Mouse (Mus musculus): Measurements from ENCODE around the gene Dhfr. TPM values are rescaled to one million over a fixed set of nuclear protein-coding genes. Genes with fewer than 3 reads are reported as not detected.

The Dhfr gene
- total and polyA plus RNA-seq, 3 experiments = 13.6 to 47.0 (median 23.8) TPM

- Histone ChIP-seq H3K4me3 (replicated peaks in 1 of 3; ENCODE audit: low read depth in 2 of 3, low read length in 2 of 3, poor library complexity in 1 of 3) (no peak overlapping the region), H3K9ac (ENCODE audit: insufficient read depth, low read depth) (no peak overlapping the region), H3K79me2 (replicated peaks; ENCODE audit: control insufficient read depth, extremely low read depth, insufficient read depth, poor library complexity, severe bottlenecking) (no peaks in the 10 kb centered on the region), H3K9me3 (replicated peaks; ENCODE audit: low read length) (no peaks in the 10 kb centered on the region), H3K4me2 (ENCODE audit: insufficient read depth, low read depth, poor library complexity, severe bottlenecking) (no peak overlapping the region), H3K36me3 (replicated peaks in 1 of 2; ENCODE audit: control insufficient read depth in 1 of 2, insufficient read depth in 1 of 2, low read length in 1 of 2) (no peaks in the 10 kb centered on the region), H3K27me3 (replicated peaks) (peaks cover 1% of the 10 kb centered on the region), H3K27ac (ENCODE audit: insufficient read depth, low read depth) (no peak overlapping the region), H3K4me1 (ENCODE audit: control insufficient read depth in 1 of 2, insufficient read depth in 2 of 2) (peaks cover 0 to 2% of the 10 kb centered on the region in 2 experiments; a peak in 1 of 4 replicates)
- no peak for TF ChIP-seq CTCF (conservative IDR thresholded peaks at IDR 0.05 in 1 of 2, IDR thresholded peaks at IDR 0.05 in 1 of 2; ENCODE audit: low read depth in 2 of 2, low read length in 2 of 2)
- in situ Hi-C loops (cut with MboI; ENCODE audit: low pct_ligation_motif_present, low pct_unique_long_range_greater_than_20kb, low sequenced_read_pairs) = no loop called here
- dilution Hi-C loops (cut with MboI; ENCODE audit: extremely low pct_ligation_motif_present, extremely low pct_unique_long_range_greater_than_20kb, low sequenced_read_pairs) = no loop called here
- DNase-seq (ENCODE audit: extremely low read depth) = no peak
Observed at GRCm38 (mm10) chr13:92402063-92402462, 47.5 kb downstream of the Dhfr start.

GRCm38 (mm10) chr13:92403496-92403895, 49.0 kb downstream of the Dhfr start:
- no peaks in the 10 kb centered on the region for H3K36me3 ChIP-seq (replicated peaks in 1 of 2; ENCODE audit: control insufficient read depth in 1 of 2, insufficient read depth in 1 of 2, low read length in 1 of 2)
- in situ Hi-C loops (cut with MboI; ENCODE audit: low pct_ligation_motif_present, low pct_unique_long_range_greater_than_20kb, low sequenced_read_pairs) = no loop called here
- no peak overlapping the region for H3K4me2 ChIP-seq (ENCODE audit: insufficient read depth, low read depth, poor library complexity, severe bottlenecking)
- no peaks in the 10 kb centered on the region for H3K9me3 ChIP-seq (replicated peaks; ENCODE audit: low read length)
- H3K9ac ChIP-seq (ENCODE audit: insufficient read depth, low read depth) = no peak overlapping the region
- peaks cover 0 to 2% of the 10 kb centered on the region in 2 experiments; a peak in 1 of 4 replicates for H3K4me1 ChIP-seq (ENCODE audit: control insufficient read depth in 1 of 2, insufficient read depth in 2 of 2)
- H3K27me3 ChIP-seq (replicated peaks) = peaks cover 1% of the 10 kb centered on the region
- H3K27ac ChIP-seq (ENCODE audit: insufficient read depth, low read depth) = no peak overlapping the region
- TF ChIP-seq SMC3 (IDR thresholded peaks at IDR 0.05; ENCODE audit: low read depth, low read length) (no peak), SIN3A (IDR thresholded peaks at IDR 0.05; ENCODE audit: low read length) (no peak), BHLHE40 (IDR thresholded peaks at IDR 0.05; ENCODE audit: low read depth, low read length) (no peak), NELFE (IDR thresholded peaks at IDR 0.05; ENCODE audit: low read depth, low read length) (no peak), POLR2A (IDR thresholded peaks at IDR 0.05; ENCODE audit: low read depth, low read length) (no peak), ZKSCAN1 (IDR thresholded peaks at IDR 0.05; ENCODE audit: borderline replicate concordance, low read depth, low read length) (no peak), EP300 (IDR thresholded peaks at IDR 0.05; ENCODE audit: low read length) (no peak), MXI1 (IDR thresholded peaks at IDR 0.05; ENCODE audit: low read depth, low read length) (no peak), MAX (IDR thresholded peaks at IDR 0.05; ENCODE audit: low read length) (no peak), PAX5 (IDR thresholded peaks at IDR 0.05; ENCODE audit: low read length) (no peak), TBP (conservative IDR thresholded peaks at IDR 0.05; ENCODE audit: low read depth, low read length) (no peak)
- H3K79me2 ChIP-seq (replicated peaks; ENCODE audit: control insufficient read depth, extremely low read depth, insufficient read depth, poor library complexity, severe bottlenecking) = no peaks in the 10 kb centered on the region
- dilution Hi-C loops (cut with MboI; ENCODE audit: extremely low pct_ligation_motif_present, extremely low pct_unique_long_range_greater_than_20kb, low sequenced_read_pairs) = no loop called here
- H3K4me3 ChIP-seq (replicated peaks in 1 of 3; ENCODE audit: low read depth in 2 of 3, low read length in 2 of 3, poor library complexity in 1 of 3) = no peak overlapping the region
- DNase-seq (ENCODE audit: extremely low read depth) = no peak

GRCm38 (mm10) chr13:92410486-92410885, 56.0 kb downstream of the Dhfr start:
- H3K4me2 ChIP-seq (ENCODE audit: insufficient read depth, low read depth, poor library complexity, severe bottlenecking) = no peak overlapping the region
- no peaks in the 10 kb centered on the region for H3K79me2 ChIP-seq (replicated peaks; ENCODE audit: control insufficient read depth, extremely low read depth, insufficient read depth, poor library complexity, severe bottlenecking)
- H3K36me3 ChIP-seq (replicated peaks in 1 of 2; ENCODE audit: control insufficient read depth in 1 of 2, insufficient read depth in 1 of 2, low read length in 1 of 2) = no peaks in the 10 kb centered on the region
- H3K4me3 ChIP-seq (replicated peaks in 1 of 3; ENCODE audit: low read depth in 2 of 3, low read length in 2 of 3, poor library complexity in 1 of 3) = no peak overlapping the region
- in situ Hi-C loops (cut with MboI; ENCODE audit: low pct_ligation_motif_present, low pct_unique_long_range_greater_than_20kb, low sequenced_read_pairs) = no loop called here
- no peaks in the 10 kb centered on the region for H3K9me3 ChIP-seq (replicated peaks; ENCODE audit: low read length)
- dilution Hi-C loops (cut with MboI; ENCODE audit: extremely low pct_ligation_motif_present, extremely low pct_unique_long_range_greater_than_20kb, low sequenced_read_pairs) = no loop called here
- DNase-seq (ENCODE audit: extremely low read depth) = no peak
- no peaks in the 10 kb centered on the region for H3K27me3 ChIP-seq (replicated peaks)
- no peaks in the 10 kb centered on the region for H3K4me1 ChIP-seq (ENCODE audit: control insufficient read depth in 1 of 2, insufficient read depth in 2 of 2)
- TF ChIP-seq ZMIZ1 (IDR thresholded peaks at IDR 0.05; ENCODE audit: low read depth, low read length) = no peak
- no peak for TF ChIP-seq SMC3 (IDR thresholded peaks at IDR 0.05; ENCODE audit: low read depth, low read length)
- TF ChIP-seq SIN3A (IDR thresholded peaks at IDR 0.05; ENCODE audit: low read length) = no peak
- no peak for TF ChIP-seq KAT2A (IDR thresholded peaks at IDR 0.05; ENCODE audit: insufficient replicate concordance, low read length)
- TF ChIP-seq TCF12 (IDR thresholded peaks at IDR 0.05; ENCODE audit: low read depth, low read length) = no peak
- no peak for TF ChIP-seq MAFK (IDR thresholded peaks at IDR 0.05; ENCODE audit: insufficient replicate concordance, low read length)
- no peak for TF ChIP-seq CHD1 (IDR thresholded peaks at IDR 0.05; ENCODE audit: low read depth, low read length)
- TF ChIP-seq POLR2A (IDR thresholded peaks at IDR 0.05; ENCODE audit: low read depth, low read length) = no peak
- no peak for TF ChIP-seq MEF2A (IDR thresholded peaks at IDR 0.05; ENCODE audit: borderline replicate concordance, low read depth, low read length)
- no peak for TF ChIP-seq BHLHE40 (IDR thresholded peaks at IDR 0.05; ENCODE audit: low read depth, low read length)
- TF ChIP-seq USF1 (IDR thresholded peaks at IDR 0.05; ENCODE audit: low read depth, low read length) = no peak
- H3K9ac ChIP-seq (ENCODE audit: insufficient read depth, low read depth) = no peak overlapping the region
- H3K27ac ChIP-seq (ENCODE audit: insufficient read depth, low read depth) = no peak overlapping the region

All from CH12.LX (cell line).